Mouse (Mus musculus) stomach, embryonic 16.5 days (tissue): ENCODE results near the gene Dst. TPM values are rescaled to one million over a fixed set of nuclear protein-coding genes. Genes with fewer than 3 reads are reported as not detected.

Source experiments
- ATAC-seq: fragments of 200-750 bp; cut with Nextera tagmentation; 2 replicates; pipeline ENCODE4 v1.8.0; 2017; ENCODE audit warnings: moderate number of reproducible peaks, moderate TSS enrichment; ENCODE audit not compliant: insufficient read depth, low FRiP score
- H3K27ac ChIP-seq: fragments of 300-500 bp; sonication (generic); 2 replicates; pipeline ENCODE4 v1.5.1; 2014; ENCODE audit warnings: low read length
- H3K27me3 ChIP-seq: fragments of 300-500 bp; sonication (generic); 2 replicates; pipeline ENCODE4 v1.6.1; 2014; ENCODE audit warnings: low read length, control low read depth, mixed read lengths; ENCODE audit not compliant: control insufficient read depth, insufficient read depth
- H3K36me3 ChIP-seq: fragments of 300-500 bp; sonication (generic); 2 replicates; pipeline ENCODE4 v1.6.1; 2014; ENCODE audit warnings: low read length; ENCODE audit not compliant: control insufficient read depth, insufficient read depth
- H3K4me1 ChIP-seq: fragments of 300-500 bp; sonication (generic); 2 replicates; pipeline ENCODE4 v1.6.1; 2014; ENCODE audit warnings: low read length, control low read depth, mixed read lengths; ENCODE audit not compliant: control insufficient read depth, insufficient read depth
- H3K4me2 ChIP-seq: fragments of 300-500 bp; sonication (generic); 2 replicates; pipeline ENCODE4 v1.6.1; 2014; ENCODE audit warnings: low read depth, low read length, mixed read lengths
- H3K4me3 ChIP-seq: fragments of 300-500 bp; sonication (generic); replicated peaks from 2 replicates; pipeline ENCODE4 v1.5.1; 2014; ENCODE audit warnings: mild to moderate bottlenecking, low read length
- H3K9ac ChIP-seq: fragments of 300-500 bp; sonication (generic); 2 replicates; pipeline ENCODE4 v1.6.1; 2014; ENCODE audit warnings: low read length
- H3K9me3 ChIP-seq: fragments of 300-500 bp; sonication (generic); replicated peaks from 2 replicates; pipeline ENCODE4 v1.6.1; 2016; ENCODE audit warnings: low read length, control low read depth; ENCODE audit not compliant: control insufficient read depth
- WGBS: fragments of 180-500 bp; shearing (Covaris S2); extraction: QIAGEN DNeasy Blood & Tissue Kit; methylation state at CpG from one replicate; pipeline ENCODE4 v1.1.7; 2014; 5-methylcytosine and 5-hydroxymethylcytosine counted together
- polyA plus RNA-seq: library from polyadenylated mRNA; unstranded; fragments of >200 nt; fragmentation: Nextera tagmentation; extraction: Ambion mirVana; gene quantifications from 2 replicates; pipeline ENCODE4 v1.2.1, GENCODE M21; 2015

The Dst gene
- polyA plus RNA-seq, 1 experiment from 2014 or later = 27.8 TPM

GRCm38 (mm10) chr1:34047285-34047684 is 139.3 kb downstream of the Dst start:
- no peaks in the 10 kb centered on the region for H3K27me3 ChIP-seq
- H3K4me1 ChIP-seq = no peaks in the 10 kb centered on the region
- H3K9ac ChIP-seq = no peak overlapping the region
- H3K36me3 ChIP-seq = no peaks in the 10 kb centered on the region
- H3K9me3 ChIP-seq = no peaks in the 10 kb centered on the region
- no peak overlapping the region for H3K4me3 ChIP-seq
- ATAC-seq = no peak
- H3K27ac ChIP-seq = no peak overlapping the region
- no peak overlapping the region for H3K4me2 ChIP-seq
- WGBS = 78% methylated on average over 3 of the region's 3 CpGs

GRCm38 (mm10) chr1:34051251-34051650 is 143.2 kb downstream of the Dst start:
- Histone ChIP-seq H3K9ac (no peak overlapping the region), H3K4me3 (no peak overlapping the region), H3K4me2 (no peak overlapping the region), H3K27ac (no peak overlapping the region), H3K9me3 (no peaks in the 10 kb centered on the region), H3K27me3 (no peaks in the 10 kb centered on the region), H3K36me3 (no peaks in the 10 kb centered on the region), H3K4me1 (no peaks in the 10 kb centered on the region)
- WGBS = 89% methylated on average over 3 of the region's 3 CpGs
- no peak for ATAC-seq

GRCm38 (mm10) chr1:34052422-34052821 is 144.4 kb downstream of the Dst start:
- Histone ChIP-seq H3K36me3 (no peaks in the 10 kb centered on the region), H3K27ac (no peak overlapping the region), H3K27me3 (no peaks in the 10 kb centered on the region), H3K4me1 (no peaks in the 10 kb centered on the region), H3K9me3 (no peaks in the 10 kb centered on the region), H3K4me3 (no peak overlapping the region), H3K4me2 (no peak overlapping the region), H3K9ac (no peak overlapping the region)
- 73% methylated on average over 5 of the region's 5 CpGs for WGBS
- ATAC-seq = no peak

- no peak overlapping the region for H3K4me2 ChIP-seq
- H3K4me3 ChIP-seq = no peak overlapping the region
- WGBS = 81% methylated on average over 10 of the region's 10 CpGs
- no peaks in the 10 kb centered on the region for H3K36me3 ChIP-seq
- H3K9ac ChIP-seq = no peak overlapping the region
- no peak overlapping the region for H3K27ac ChIP-seq
- H3K27me3 ChIP-seq = no peaks in the 10 kb centered on the region
- H3K9me3 ChIP-seq = no peaks in the 10 kb centered on the region
- ATAC-seq = no peak
- H3K4me1 ChIP-seq = 0 out of 2 replicates have a peak, but pooled peaks cover under 1% of the 10 kb centered on the region
Observed at GRCm38 (mm10) chr1:34054970-34055369, 146.9 kb downstream of the Dst start.

- no peak overlapping the region for H3K27ac ChIP-seq
- no peak overlapping the region for H3K4me2 ChIP-seq
- H3K9ac ChIP-seq = no peak overlapping the region
- H3K4me1 ChIP-seq = peaks cover 9% of the 10 kb centered on the region; the same call in 1 of the 2 replicates
- H3K36me3 ChIP-seq = no peaks in the 10 kb centered on the region
- H3K9me3 ChIP-seq = no peaks in the 10 kb centered on the region
- ATAC-seq = no peak
- 89% methylated on average over 14 of the region's 14 CpGs for WGBS
- H3K27me3 ChIP-seq = no peaks in the 10 kb centered on the region
- H3K4me3 ChIP-seq = no peak overlapping the region
Observed at GRCm38 (mm10) chr1:34056658-34057057, 148.6 kb downstream of the Dst start.

- Histone ChIP-seq H3K4me1 (peaks cover 12% of the 10 kb centered on the region; the same call in 1 of the 2 replicates), H3K4me3 (no peak overlapping the region), H3K4me2 (no peak overlapping the region), H3K9ac (no peak overlapping the region), H3K9me3 (no peaks in the 10 kb centered on the region), H3K27ac (no peak overlapping the region), H3K27me3 (no peaks in the 10 kb centered on the region), H3K36me3 (no peaks in the 10 kb centered on the region)
- ATAC-seq = no peak
- WGBS = 93% methylated on average over 12 of the region's 12 CpGs
Observed at GRCm38 (mm10) chr1:34059231-34059630, 151.2 kb downstream of the Dst start.

- Histone ChIP-seq H3K4me1 (peaks cover 12% of the 10 kb centered on the region; the same call in 1 of the 2 replicates), H3K4me2 (no peak overlapping the region), H3K27ac (no peak overlapping the region), H3K36me3 (no peaks in the 10 kb centered on the region), H3K27me3 (no peaks in the 10 kb centered on the region), H3K9ac (no peak overlapping the region), H3K4me3 (no peak overlapping the region), H3K9me3 (no peaks in the 10 kb centered on the region)
- no peak for ATAC-seq
- WGBS = 7% methylated on average over 6 of the region's 6 CpGs
Observed at GRCm38 (mm10) chr1:34060446-34060845, 152.4 kb downstream of the Dst start.

GRCm38 (mm10) chr1:34061078-34061477 is 153.1 kb downstream of the Dst start:
- no peaks in the 10 kb centered on the region for H3K9me3 ChIP-seq
- H3K4me2 ChIP-seq = no peak overlapping the region
- H3K27me3 ChIP-seq = no peaks in the 10 kb centered on the region
- no peak overlapping the region for H3K4me3 ChIP-seq
- 12% methylated on average over 4 of the region's 4 CpGs for WGBS
- no peak overlapping the region for H3K9ac ChIP-seq
- no peaks in the 10 kb centered on the region for H3K36me3 ChIP-seq
- H3K27ac ChIP-seq = no peak overlapping the region
- H3K4me1 ChIP-seq = peaks cover 12% of the 10 kb centered on the region; the same call in 1 of the 2 replicates
- ATAC-seq = peak; percentile 88

GRCm38 (mm10) chr1:34061860-34062259 is 153.8 kb downstream of the Dst start:
- H3K27me3 ChIP-seq = no peaks in the 10 kb centered on the region
- no peaks in the 10 kb centered on the region for H3K9me3 ChIP-seq
- no peak overlapping the region for H3K4me3 ChIP-seq
- H3K27ac ChIP-seq = no peak overlapping the region
- peaks cover 12% of the 10 kb centered on the region; the same call in 1 of the 2 replicates for H3K4me1 ChIP-seq
- no peak overlapping the region for H3K4me2 ChIP-seq
- 51% methylated on average over 1 of the region's 1 CpGs for WGBS
- no peaks in the 10 kb centered on the region for H3K36me3 ChIP-seq
- no peak for ATAC-seq
- H3K9ac ChIP-seq = no peak overlapping the region

- Histone ChIP-seq H3K4me1 (peaks cover 12% of the 10 kb centered on the region; the same call in 1 of the 2 replicates), H3K36me3 (no peaks in the 10 kb centered on the region), H3K9ac (no peak overlapping the region), H3K27me3 (no peaks in the 10 kb centered on the region), H3K4me3 (no peak overlapping the region), H3K9me3 (no peaks in the 10 kb centered on the region), H3K27ac (no peak overlapping the region), H3K4me2 (no peak overlapping the region)
- ATAC-seq = no peak
- 81% methylated on average over 3 of the region's 3 CpGs for WGBS
Observed at GRCm38 (mm10) chr1:34063943-34064342, 155.9 kb downstream of the Dst start.
